Mouse (Mus musculus) skeletal muscle tissue, postnatal 0 days (tissue): ENCODE results near the gene Cfap157. TPM values are rescaled to one million over a fixed set of nuclear protein-coding genes. Genes with fewer than 3 reads are reported as not detected.

Source experiments
- polyA plus RNA-seq: library from polyadenylated mRNA; unstranded; fragments of >200 nt; fragmentation: Nextera tagmentation; extraction: Ambion mirVana; gene quantifications from 2 replicates; pipeline ENCODE4 v1.2.1, GENCODE M21; 2015

Gene Cfap157
- 0.46 TPM in 1 of 2 replicates, not detected in the other for polyA plus RNA-seq

GRCm38 (mm10) chr2:32784048-32784681 is at the start of gene Cfap157:
TSS of gene Cfap157 (minus strand) at chr2:32784428.

GRCm38 (mm10) chr2:32775359-32776074 is 8.7 kb downstream of the Cfap157 start, which contains the start of the genes Ttc16 and Ptrh1:
TSS of gene Ttc16 (minus strand) at chr2:32775633.
TSS of gene Ptrh1 (plus strand) at chr2:32775786.

GRCm38 (mm10) chr2:32757056-32757845 is 27.0 kb downstream of the Cfap157 start, which contains the start of gene Tor2a:
TSS of gene Tor2a (plus strand) at chr2:32757234.

GRCm38 (mm10) chr2:32740916-32741272 is 43.3 kb downstream of the Cfap157 start, which contains the start of gene 6330409D20Rik:
TSS of gene 6330409D20Rik (minus strand) at chr2:32741016.

Other genes with a start within 250 kb of the Cfap157 start
- 1.8 and 3.1 TPM in 2 replicates for gene Fam102a, start 249.1 kb downstream of the Cfap157 start, polyA plus RNA-seq
- 50.5 and 51.5 TPM in 2 replicates for gene Dpm2, start 213.6 kb downstream of the Cfap157 start, polyA plus RNA-seq
- not detected in 2 replicates for gene Pip5kl1, start 209.6 kb downstream of the Cfap157 start, polyA plus RNA-seq
- not detected in 2 replicates for gene 9430097D07Rik, start 208.7 kb downstream of the Cfap157 start, polyA plus RNA-seq
- 72.8 and 75.4 TPM in 2 replicates for gene St6galnac4, start 197.3 kb downstream of the Cfap157 start, polyA plus RNA-seq
- gene St6galnac6, start 184.7 kb downstream of the Cfap157 start, polyA plus RNA-seq, result 30.5 and 35.3 TPM in 2 replicates
- gene Ak1, start 162.7 kb downstream of the Cfap157 start, polyA plus RNA-seq, result 1,121 and 1,290 TPM in 2 replicates
- gene Eng, start 137.8 kb downstream of the Cfap157 start, polyA plus RNA-seq, result 53.3 and 56.7 TPM in 2 replicates
- 16.9 and 17.6 TPM in 2 replicates for gene Fpgs, start 80.3 kb downstream of the Cfap157 start, polyA plus RNA-seq
- 39.9 and 45.0 TPM in 2 replicates for gene Cdk9, start 71.4 kb downstream of the Cfap157 start, polyA plus RNA-seq
- gene Sh2d3c, start 63.4 kb downstream of the Cfap157 start, polyA plus RNA-seq, result 14.7 and 15.3 TPM in 2 replicates
- 0.28 TPM in 1 of 2 replicates, not detected in the other for gene 6330409D20Rik, start 43.4 kb downstream of the Cfap157 start, polyA plus RNA-seq
- 25.0 and 32.8 TPM in 2 replicates for gene Tor2a, start 27.2 kb downstream of the Cfap157 start, polyA plus RNA-seq
- gene Ttc16, start 8.8 kb downstream of the Cfap157 start, polyA plus RNA-seq, result 0.13 and 0.16 TPM in 2 replicates
- 1.8 TPM in 2 replicates for gene Ptrh1, start 8.6 kb downstream of the Cfap157 start, polyA plus RNA-seq
- 5.3 and 5.5 TPM in 2 replicates for gene Stxbp1, start 62.8 kb upstream of the Cfap157 start, polyA plus RNA-seq
- 13.5 and 17.2 TPM in 2 replicates for gene Fam129b, start 91.7 kb upstream of the Cfap157 start, polyA plus RNA-seq
- gene Rpl12, start 177.1 kb upstream of the Cfap157 start, polyA plus RNA-seq, result 83.4 and 90.5 TPM in 2 replicates
- gene Lrsam1, start 177.2 kb upstream of the Cfap157 start, polyA plus RNA-seq, result 5.9 and 6.7 TPM in 2 replicates
- gene Slc2a8, start 197.7 kb upstream of the Cfap157 start, polyA plus RNA-seq, result 9.2 and 11.3 TPM in 2 replicates